Mouse (Mus musculus) thymus, postnatal 0 days (tissue): ENCODE measurements around the gene Cbll1. TPM values are rescaled to one million over a fixed set of nuclear protein-coding genes. Genes with fewer than 3 reads are reported as not detected.
"Not testable (repeated sequence)": the region's sequence is repeated elsewhere in the genome, so short reads cannot be mapped to it uniquely, and the experiment has no call there.

Experiments used
- DNase-seq: peaks from one replicate; pipeline ENCODE4 v3.0.0-alpha.2; 2015; ENCODE audit warnings: low spot score
- polyA plus RNA-seq: library from polyadenylated mRNA; unstranded; fragments of >200 nt; fragmentation: Nextera tagmentation; extraction: Ambion mirVana; gene quantifications from 2 replicates; pipeline ENCODE4 v1.2.1, GENCODE M21; 2015

Gene Cbll1
- polyA plus RNA-seq, 1 experiment from 2014 or later: 13.2 TPM

DNA sequence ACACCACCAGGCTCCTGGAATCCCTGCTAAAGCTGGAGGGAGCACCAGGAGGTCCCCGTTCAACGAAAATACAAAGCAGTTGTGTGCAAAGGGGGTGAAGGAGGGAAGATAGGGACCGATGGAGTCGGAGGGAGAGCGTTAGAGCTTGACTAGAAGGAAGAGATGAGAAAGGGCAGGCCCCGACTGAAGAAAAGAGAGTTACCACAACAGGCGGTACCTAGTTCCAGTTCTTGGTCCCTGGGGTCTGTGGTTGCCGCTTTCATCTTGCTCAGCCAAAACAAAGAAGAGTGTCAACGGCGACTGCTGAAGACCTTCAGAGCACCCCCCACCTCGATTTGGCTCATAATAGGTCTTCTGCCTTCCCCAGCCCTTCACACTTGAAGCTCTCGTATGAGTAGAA, 780 bp upstream of the Cbll1 start:
- DNase-seq: no peak

DNA sequence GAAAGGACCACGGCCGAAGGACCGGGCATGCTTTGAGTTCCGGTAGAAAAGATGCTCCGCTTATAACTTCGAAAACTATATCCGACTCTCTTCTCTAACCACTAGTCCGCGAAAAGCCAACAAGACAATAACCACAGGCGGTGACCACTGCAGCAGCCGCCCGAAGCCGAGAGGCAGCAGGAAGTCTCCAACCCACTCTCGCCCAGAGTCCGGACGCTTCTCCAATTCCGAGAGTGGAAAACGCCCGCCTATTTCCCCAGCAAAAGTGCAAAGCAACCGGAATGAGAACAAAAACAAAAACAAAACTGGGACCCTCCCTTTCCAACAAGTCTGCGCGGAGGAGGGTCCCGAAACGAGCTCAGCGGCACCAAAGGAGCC, 491 bp downstream of the Cbll1 start:
- DNase-seq: no peak

DNA sequence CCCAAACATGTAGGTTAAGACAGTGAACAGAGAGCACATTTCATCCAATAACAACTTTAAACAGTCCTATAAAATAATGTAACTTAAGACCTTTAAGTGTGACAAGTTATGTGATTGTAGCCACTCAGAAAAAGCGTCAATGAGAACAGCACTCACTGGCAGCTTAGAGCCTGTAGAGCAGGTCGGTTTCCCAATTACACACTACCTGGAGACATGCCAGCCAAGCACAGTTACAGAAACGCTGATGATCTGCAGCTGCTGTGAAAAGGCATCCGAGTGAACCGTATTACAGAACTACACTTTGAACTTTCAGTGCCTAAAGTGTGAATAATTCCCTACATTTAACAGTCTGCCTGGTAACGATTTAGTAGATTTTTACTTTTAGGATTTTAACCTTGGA, 13.0 kb downstream of the Cbll1 start:
- no peak for DNase-seq

DNA sequence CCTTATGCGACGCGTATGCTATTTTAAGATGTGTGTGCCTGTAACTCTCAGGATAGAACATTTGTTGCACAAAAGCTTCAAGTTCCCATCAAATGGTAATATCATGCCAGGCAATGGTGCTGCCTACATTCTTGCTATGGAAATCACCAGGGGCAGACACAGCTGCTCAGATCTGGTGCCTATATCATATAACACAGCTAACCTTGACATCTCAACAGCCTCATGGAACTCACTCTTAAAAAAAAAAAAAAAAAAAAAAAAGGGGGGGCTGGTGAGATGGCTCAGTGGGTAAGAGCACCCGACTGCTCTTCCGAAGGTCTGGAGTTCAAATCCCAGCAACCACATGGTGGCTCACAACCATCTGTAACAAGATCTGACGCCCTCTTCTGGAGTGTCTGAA, 21.2 kb downstream of the Cbll1 start:
- not testable (repeated sequence) for DNase-seq

DNA sequence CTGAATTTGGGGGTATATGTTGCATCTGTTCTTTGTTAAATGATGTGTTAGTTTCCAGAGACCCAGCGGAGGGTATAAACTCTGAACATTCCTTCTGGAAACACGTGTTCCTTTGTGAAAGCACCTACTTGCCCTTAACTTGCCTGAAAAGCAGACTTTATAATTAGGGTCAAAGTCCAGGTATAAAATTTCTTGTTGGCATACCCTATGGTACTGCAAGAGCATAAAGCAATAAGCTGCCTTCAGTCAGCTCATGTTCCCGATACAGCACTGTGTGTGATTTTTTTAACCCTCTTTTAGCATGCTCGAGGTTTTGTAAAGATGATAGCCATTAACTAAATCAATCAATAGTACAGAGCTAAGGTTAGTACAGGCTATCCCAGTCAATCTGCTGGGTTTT, 36.8 kb downstream of the Cbll1 start:
- DNase-seq: no peak

DNA sequence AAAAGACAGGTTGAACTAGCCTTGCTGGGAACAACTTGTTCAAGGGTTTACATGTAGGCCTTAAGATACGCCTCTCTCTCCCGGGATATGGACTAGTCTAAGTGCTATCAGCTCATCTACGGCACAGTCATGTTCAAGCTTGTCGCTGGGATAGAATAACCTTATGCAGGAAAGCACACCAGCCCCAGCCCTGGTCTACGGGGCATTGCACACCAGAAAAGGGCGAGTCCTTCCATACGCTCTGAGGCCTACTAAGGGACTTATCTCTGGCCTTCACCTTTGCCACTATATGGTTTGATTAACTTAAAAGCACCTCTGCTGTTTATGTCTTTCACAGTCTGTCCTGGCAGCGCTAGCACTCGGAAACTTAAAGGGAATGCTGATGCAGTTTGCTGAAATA, 38.0 kb downstream of the Cbll1 start:
- DNase-seq: no peak

DNA sequence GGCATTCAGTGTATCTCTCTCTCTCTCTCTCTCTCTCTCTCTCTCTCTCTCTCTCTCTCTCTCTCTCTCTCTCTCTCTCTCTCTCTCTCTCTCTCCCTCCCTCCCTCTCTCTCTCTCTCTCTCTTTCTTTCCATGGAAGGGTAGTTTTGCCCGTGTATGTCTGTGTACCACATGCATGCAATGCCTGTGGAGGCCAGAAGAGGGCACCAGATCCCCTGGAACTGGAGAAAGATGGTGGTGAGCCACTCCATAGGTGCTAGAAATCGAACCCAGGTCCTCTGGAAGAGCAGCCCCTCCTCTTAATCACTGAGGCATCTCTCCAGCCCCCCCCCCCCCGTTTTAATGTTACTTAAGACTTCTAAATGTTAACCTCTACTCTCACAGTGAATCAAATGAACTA, 39.1 kb downstream of the Cbll1 start:
- DNase-seq: not testable (repeated sequence)

DNA sequence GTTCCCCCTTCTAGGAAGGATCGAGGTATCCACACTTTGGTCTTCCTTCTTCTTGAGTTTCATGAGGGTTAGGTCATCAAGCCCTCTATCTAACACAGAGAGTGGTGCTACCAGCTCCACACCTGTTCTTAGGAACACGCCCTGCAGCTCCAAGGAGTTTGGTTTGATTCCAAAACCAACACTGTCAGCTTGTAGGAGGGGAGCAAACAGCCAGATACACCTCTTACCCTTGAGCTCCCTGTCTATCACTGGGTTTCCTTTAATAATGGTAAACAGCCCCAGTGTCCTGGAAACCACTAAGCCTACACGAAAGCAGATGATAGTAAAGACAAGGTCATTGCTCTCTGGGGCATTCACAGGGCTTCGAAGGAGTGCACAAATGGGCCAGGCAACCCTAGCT, 40.9 kb downstream of the Cbll1 start:
- no peak for DNase-seq

DNA sequence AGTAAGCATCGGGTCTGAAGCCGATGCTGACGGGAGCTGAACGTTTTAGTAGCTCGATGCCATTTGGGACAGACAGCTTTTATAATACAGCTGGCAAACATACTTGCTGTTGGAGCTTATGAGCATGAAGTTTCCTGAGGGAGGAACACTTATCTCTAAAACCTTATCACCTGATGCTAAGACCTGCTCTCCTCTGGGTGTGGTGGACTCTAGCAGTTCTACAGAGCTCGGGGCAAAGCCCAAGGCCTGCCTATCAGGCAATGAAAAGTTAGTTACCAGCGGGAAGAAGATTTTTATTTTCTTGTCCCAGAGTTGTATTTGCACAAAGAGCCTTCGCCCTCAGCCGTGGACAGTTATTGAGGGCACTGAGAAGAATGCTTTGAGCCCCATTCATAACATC, 43.1 kb downstream of the Cbll1 start:
- DNase-seq: no peak

DNA sequence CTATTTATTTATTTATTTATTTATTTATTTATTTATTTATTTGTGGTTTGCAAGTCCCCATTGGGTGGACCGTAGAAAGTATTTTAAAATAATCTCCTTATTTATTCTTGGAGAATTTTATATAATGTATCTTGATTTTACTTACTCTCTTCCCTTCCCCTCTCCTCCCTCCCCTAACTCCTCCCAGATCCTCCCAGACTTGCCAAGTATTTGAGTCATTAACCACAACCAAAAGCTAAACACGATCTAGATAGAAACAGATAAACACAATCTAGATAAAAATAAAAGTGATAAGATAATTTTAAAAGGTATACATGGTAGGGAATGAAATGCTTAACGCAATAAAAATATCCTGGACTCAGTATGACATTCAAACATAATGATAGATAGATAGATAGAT, 50.1 kb downstream of the Cbll1 start:
- no peak for DNase-seq

DNA sequence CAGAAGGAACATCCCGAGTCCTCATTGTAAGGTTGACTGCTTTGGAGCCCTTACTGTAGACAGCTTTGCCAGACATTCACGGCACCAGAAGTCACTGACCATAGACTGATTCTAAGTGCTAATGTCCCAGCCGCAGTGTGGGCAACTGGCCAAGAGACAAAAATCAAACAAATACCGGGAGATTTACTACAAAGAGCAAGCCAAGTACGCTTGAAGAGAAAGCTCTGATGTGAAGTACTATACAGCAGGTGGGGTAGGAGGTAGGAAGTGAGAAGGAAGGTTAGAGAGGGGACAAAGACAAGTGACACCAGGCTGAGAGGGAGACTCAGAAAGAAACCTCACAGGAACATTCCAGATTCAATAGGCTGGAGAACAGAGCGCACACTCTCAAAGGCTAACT, 54.6 kb downstream of the Cbll1 start:
- no peak for DNase-seq

DNA sequence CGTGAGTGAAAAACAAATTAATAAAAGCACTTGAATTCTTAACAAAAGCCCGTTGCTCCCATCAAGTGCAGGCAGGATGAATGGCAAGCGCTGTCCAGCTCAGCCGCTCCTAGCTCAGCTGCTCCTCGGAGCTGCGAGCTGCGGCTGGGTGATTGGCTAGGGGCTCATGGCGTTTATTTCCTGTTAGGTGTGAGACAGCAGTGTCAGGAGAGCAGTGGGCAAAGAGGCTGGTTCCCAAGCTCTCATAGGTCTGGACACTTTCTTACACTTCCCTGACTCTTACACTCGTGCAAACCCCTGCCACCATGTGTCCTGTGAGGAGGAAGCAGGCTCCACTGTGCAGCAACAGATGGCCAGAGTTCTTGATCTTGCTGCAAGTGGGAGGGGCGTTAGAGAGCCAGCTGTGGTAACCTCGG, 55.3 kb downstream of the Cbll1 start:
- DNase-seq: peak; percentile 22

DNA sequence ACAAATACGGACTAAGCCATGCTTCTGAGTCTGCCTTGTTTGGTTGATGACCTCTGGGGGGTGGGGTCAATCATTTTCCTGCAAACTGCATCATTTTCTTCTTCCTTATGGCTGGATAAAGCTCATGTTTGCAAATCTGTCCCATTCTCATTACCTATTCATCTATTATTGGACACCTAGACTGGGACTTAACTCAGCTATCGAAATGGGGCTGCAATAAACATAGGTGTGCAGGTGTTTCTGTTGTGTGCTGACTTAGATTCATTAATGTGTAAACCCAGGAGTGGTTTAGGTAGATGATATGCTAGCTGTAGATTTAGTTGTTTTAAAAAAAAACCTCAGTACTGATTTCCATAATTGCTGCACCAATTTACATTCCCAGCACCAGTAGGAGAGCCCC, 59.8 kb downstream of the Cbll1 start:
- no peak for DNase-seq

DNA sequence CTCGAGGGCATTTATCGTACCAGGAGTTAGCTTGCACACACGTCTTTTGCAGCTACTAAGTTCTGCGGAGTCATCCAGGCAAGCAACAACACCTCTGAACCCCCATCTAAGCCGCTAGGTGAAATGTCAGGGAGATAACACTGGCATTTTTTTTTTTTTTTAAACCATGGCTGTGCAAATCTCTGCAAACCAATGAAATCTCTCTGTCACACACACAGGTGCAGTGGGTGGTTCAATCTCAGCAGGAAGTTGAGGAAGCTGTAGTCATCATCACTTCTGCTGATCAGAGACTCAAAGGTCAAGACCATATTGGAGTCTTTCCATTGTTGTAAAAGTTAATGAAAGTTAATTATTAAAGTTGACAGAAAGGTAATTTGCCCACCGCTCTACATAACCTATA, 61.6 kb downstream of the Cbll1 start:
- DNase-seq: no peak

Other genes starting within 250 kb of the Cbll1 start
- gene Lamb1, start 234.4 kb downstream of the Cbll1 start, polyA plus RNA-seq: 13.6 and 14.0 TPM in 2 replicates
- gene Dld, start 148.2 kb downstream of the Cbll1 start, polyA plus RNA-seq: 115 and 117 TPM in 2 replicates
- gene Slc26a3, start 108.7 kb downstream of the Cbll1 start, polyA plus RNA-seq: not detected in 2 replicates
- 0.21 and 0.44 TPM in 2 replicates for gene Slc26a4, start 60.4 kb upstream of the Cbll1 start, polyA plus RNA-seq
- 61.5 and 66.7 TPM in 2 replicates for gene Bcap29, start 135.0 kb upstream of the Cbll1 start, polyA plus RNA-seq
- gene Dus4l, start 155.2 kb upstream of the Cbll1 start, polyA plus RNA-seq: 9.7 and 11.4 TPM in 2 replicates
- gene Cog5, start 155.3 kb upstream of the Cbll1 start, polyA plus RNA-seq: 30.3 and 34.0 TPM in 2 replicates
- 0.09 and 0.36 TPM in 2 replicates for gene Gpr22, start 214.3 kb upstream of the Cbll1 start, polyA plus RNA-seq